Comparison of ENCODE assay signal across 10 mouse cellular contexts in the genomic region with DNA sequence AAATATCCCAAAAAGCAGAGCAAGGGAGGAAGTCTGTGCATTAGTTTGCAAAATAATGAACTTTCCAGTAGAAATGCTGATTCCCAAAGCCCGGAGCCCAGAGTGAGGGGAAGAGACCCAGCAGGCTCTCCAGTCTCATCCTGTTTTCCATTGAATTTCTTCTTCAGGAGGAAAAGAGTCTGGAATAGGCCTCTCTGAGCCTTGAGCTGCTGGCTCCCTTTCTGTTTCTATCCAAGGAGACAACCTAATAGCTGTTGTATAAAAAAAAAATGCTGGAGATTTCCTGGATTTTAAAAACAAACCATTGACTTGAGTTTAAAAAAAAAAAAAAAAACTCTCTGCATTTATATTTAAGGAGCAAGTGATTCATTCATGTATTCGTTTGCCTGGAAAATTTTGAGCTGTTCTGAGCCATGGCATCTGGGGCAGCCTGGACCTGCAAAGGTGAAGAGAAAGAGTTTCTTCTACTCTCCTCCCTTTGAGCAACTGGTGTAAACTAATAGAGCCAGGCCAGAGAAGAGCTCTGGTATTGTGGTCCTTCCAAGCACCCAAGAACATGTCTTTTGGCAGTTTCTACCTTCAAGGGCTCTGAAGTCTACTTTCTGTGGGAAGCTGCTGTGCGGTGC.
A peak's percentile ranks its signal among the peaks of the same experiment; 100 is the strongest.
DNase-seq lines count a peak whose midpoint lies in the region; ATAC-seq and TF ChIP-seq lines count a peak whose summit lies in the region.
"Had no signal": no experiment of that assay in that cellular context is flagged by ENCODE, and none has a peak within 500 bp of the region (broad histone marks: within the 10 kb centered on the region; RNA-seq: fewer than 3 reads in every experiment).

No protein-coding gene starts in this region.

- no peaks in the 10 kb centered on the region for H3K36me3 ChIP-seq in hindbrain, embryonic 13.5 days
- no peaks in the 10 kb centered on the region for H3K36me3 ChIP-seq in hindbrain, embryonic 14.5 days (replicated peaks; ENCODE audit: control insufficient read depth, insufficient read depth)
- no peaks in the 10 kb centered on the region for H3K36me3 ChIP-seq in neural tube, embryonic 13.5 days
- no peaks in the 10 kb centered on the region for H3K36me3 ChIP-seq in limb, embryonic 14.5 days (ENCODE audit: control insufficient read depth, insufficient read depth, low read length)

- no peak for TF ChIP-seq POLR2A in limb, embryonic 14.5 days (IDR thresholded peaks at IDR 0.05; ENCODE audit: borderline replicate concordance, extremely low read depth, insufficient read depth, insufficient read length)

- no peaks in the 10 kb centered on the region for H3K4me1 ChIP-seq in hindbrain, embryonic 13.5 days (replicated peaks)
- no peaks in the 10 kb centered on the region for H3K4me1 ChIP-seq in hindbrain, embryonic 14.5 days (replicated peaks; ENCODE audit: control insufficient read depth, insufficient read depth, low read length)
- H3K4me1 ChIP-seq in neural tube, embryonic 13.5 days (replicated peaks), result no peaks in the 10 kb centered on the region
- no peaks in the 10 kb centered on the region for H3K4me1 ChIP-seq in limb, embryonic 14.5 days (ENCODE audit: control insufficient read depth, insufficient read depth, low read length)

- 59% methylated on average over 3 of the region's 3 CpGs for WGBS in hindbrain, embryonic 13.5 days
- WGBS in hindbrain, embryonic 14.5 days, result 63% methylated on average over 3 of the region's 3 CpGs
- WGBS in neural tube, embryonic 13.5 days, result 69% methylated on average over 3 of the region's 3 CpGs
- WGBS in limb, embryonic 14.5 days, result 61% methylated on average over 3 of the region's 3 CpGs

- H3K9me3 ChIP-seq in hindbrain, embryonic 13.5 days, result no peaks in the 10 kb centered on the region
- no peaks in the 10 kb centered on the region for H3K9me3 ChIP-seq in hindbrain, embryonic 14.5 days (ENCODE audit: control insufficient read depth, low read length)
- no peaks in the 10 kb centered on the region for H3K9me3 ChIP-seq in neural tube, embryonic 13.5 days
- H3K9me3 ChIP-seq in limb, embryonic 14.5 days (ENCODE audit: control insufficient read depth, low read length), result no peaks in the 10 kb centered on the region

- no peak for ATAC-seq in hindbrain, embryonic 13.5 days (ENCODE audit: low FRiP score)
- ATAC-seq in hindbrain, embryonic 14.5 days (ENCODE audit: low FRiP score), result no peak
- ATAC-seq in neural tube, embryonic 13.5 days (ENCODE audit: low read depth), result no peak
- ATAC-seq in limb, embryonic 14.5 days (ENCODE audit: low FRiP score, low read depth), result no peak

- no peak overlapping the region for H3K9ac ChIP-seq in hindbrain, embryonic 13.5 days
- no peak overlapping the region for H3K9ac ChIP-seq in hindbrain, embryonic 14.5 days
- H3K9ac ChIP-seq in neural tube, embryonic 13.5 days, result no peak overlapping the region
- H3K9ac ChIP-seq in limb, embryonic 14.5 days (ENCODE audit: low read depth, low read length, severe bottlenecking), result 0 out of 2 replicates have a peak overlapping the region, but pooled peaks have one; percentile 25

- no peak overlapping the region for H3K4me3 ChIP-seq in hindbrain, embryonic 13.5 days
- no peak overlapping the region for H3K4me3 ChIP-seq in hindbrain, embryonic 14.5 days (replicated peaks; ENCODE audit: low read length)
- H3K4me3 ChIP-seq in neural tube, embryonic 13.5 days, result no peak overlapping the region
- no peak overlapping the region for H3K4me3 ChIP-seq in limb, embryonic 14.5 days (replicated peaks; ENCODE audit: low read length)
- H3K4me3 ChIP-seq: erythroblast, embryonic 14.5 days had no signal

- no peaks in the 10 kb centered on the region for H3K27me3 ChIP-seq in hindbrain, embryonic 13.5 days
- H3K27me3 ChIP-seq in hindbrain, embryonic 14.5 days (ENCODE audit: control insufficient read depth, insufficient read depth, low read length), result no peaks in the 10 kb centered on the region
- H3K27me3 ChIP-seq in neural tube, embryonic 13.5 days, result no peaks in the 10 kb centered on the region
- no peaks in the 10 kb centered on the region for H3K27me3 ChIP-seq in limb, embryonic 14.5 days (ENCODE audit: control insufficient read depth, insufficient read depth, low read length)

- DNase-seq in hindbrain, embryonic 14.5 days (ENCODE audit: low spot score), result no peak
- DNase-seq in neural tube, embryonic 10.5 days (ENCODE audit: extremely low spot score, low spot score), result no peak
- DNase-seq in limb, embryonic 14.5 days (ENCODE audit: low spot score), result no peak
- DNase-seq in urinary bladder, adult 18-20 months (ENCODE audit: low spot score in 2 of 2), result no peak
- DNase-seq in left cerebral cortex, adult 8-10 months (ENCODE audit: low spot score in 2 of 2), result no peak
- DNase-seq: cerebellum, adult 2 months; thymus, postnatal 25 days had no signal

- 0 out of 2 replicates have a peak overlapping the region, but pooled peaks have one; percentile 35 for H3K27ac ChIP-seq in hindbrain, embryonic 13.5 days
- no peak overlapping the region for H3K27ac ChIP-seq in hindbrain, embryonic 14.5 days
- 0 out of 2 replicates have a peak overlapping the region, but pooled peaks have one; percentile 30 for H3K27ac ChIP-seq in neural tube, embryonic 13.5 days (replicated peaks)
- peak overlapping the region; percentile 30 for H3K27ac ChIP-seq in limb, embryonic 14.5 days (replicated peaks; ENCODE audit: low read depth, low read length)

- H3K4me2 ChIP-seq in hindbrain, embryonic 13.5 days, result no peak overlapping the region
- H3K4me2 ChIP-seq in hindbrain, embryonic 14.5 days (replicated peaks), result no peak overlapping the region
- no peak overlapping the region for H3K4me2 ChIP-seq in neural tube, embryonic 13.5 days
- H3K4me2 ChIP-seq in limb, embryonic 14.5 days (replicated peaks; ENCODE audit: low read depth, low read length, severe bottlenecking), result no peak overlapping the region
